Mouse (Mus musculus) brain, adult 10 weeks (tissue): ENCODE results near the gene Zfp316. TPM values are rescaled to one million over a fixed set of nuclear protein-coding genes. Genes with fewer than 3 reads are reported as not detected.

Source experiments
- polyA plus RNA-seq: library from polyadenylated mRNA; stranded (reverse); fragments of 350-450 nt; fragmentation: Illumina TruSeq; extraction: RNeasy Lipid Tissue Mini Kit (QIAGEN cat#74804); gene quantifications from one replicate; pipeline ENCODE4 v1.2.3, GENCODE M21; 2015; ENCODE audit warnings: low read depth, low replicate concordance

Zfp316 gene
- 7.1 TPM for polyA plus RNA-seq

DNA sequence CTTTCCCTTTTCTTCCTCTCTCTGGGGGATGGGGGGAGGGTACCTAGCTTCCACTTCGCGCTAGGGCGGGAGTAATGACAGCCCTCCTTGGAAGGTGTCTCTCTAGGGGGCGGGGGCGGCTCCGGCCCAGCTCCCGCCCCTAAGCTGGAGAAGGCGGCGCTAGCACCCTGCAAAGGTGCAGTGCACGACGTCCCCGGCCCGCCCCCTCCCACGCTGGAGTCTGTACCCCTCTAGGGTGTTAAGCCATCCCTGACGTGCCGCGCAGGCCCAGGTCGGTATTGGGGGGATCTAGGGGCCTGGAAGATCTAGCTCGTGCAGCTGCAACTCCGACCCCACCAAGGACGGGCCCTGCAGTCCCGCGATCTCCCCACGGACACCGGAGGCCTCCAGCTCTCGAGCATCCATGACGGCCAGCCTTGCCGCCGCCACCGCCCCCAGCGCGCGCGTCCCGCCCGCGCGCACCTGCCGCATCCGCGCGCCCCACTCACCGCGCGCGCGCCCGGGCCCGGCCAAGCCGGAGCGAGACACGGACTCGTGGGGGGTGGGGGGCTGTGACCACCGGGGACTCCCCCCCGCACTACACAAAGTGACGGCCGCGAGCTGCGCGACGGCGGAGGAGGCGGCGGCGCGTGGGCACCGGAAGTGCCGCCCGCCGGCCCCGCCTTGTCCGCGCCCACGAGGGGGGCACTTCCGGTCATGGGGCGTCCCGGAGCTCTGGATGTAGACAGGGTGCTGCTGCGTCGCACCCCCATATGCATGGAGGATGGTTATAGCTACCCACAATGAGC is at the start of gene Zfp316:
Gene Zfp316 (minus strand): TSS at position 660 of the 788 bp plus-strand sequence.

DNA sequence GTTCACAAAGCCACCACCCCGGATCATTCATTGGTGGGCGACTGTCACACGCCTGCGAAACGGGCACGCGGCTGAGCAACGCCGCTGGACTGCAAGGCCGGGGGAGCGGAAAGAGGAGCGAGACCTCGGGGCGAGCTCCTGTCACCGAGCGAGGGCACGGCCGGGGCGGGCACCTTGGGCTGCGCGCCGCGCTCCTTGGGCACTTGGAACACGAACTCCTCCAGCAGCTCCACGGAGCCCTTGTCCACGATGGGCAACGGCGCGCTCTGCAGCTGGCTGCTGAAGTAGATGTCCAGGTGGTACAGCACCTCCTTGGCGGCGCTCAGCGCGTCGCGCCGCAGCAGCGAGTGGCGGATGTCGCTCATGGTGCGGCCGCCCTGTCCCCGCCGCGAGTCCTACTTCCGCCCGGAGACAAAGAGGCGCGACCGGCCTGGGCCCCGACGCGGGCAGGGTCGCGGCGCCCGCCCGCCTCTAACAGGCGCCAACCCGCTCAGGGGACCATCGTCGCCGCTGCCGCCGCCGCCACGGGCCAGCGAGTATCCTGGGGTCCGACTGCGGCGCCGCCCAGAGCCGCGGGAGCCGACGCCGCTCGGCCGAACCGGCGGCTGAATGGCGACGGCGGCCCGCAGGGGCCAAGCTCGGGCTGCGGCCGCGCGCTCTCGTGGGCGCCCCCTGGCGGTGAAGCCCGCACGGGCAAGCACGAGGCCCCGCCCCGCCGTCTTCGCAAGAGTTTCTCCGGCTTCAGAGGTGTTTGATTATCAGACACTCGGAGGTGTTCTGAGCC is 45.1 kb upstream of the Zfp316 start, which contains the start of gene E130309D02Rik:
Gene E130309D02Rik (minus strand): TSS at position 631 of the 784 bp plus-strand sequence.

DNA sequence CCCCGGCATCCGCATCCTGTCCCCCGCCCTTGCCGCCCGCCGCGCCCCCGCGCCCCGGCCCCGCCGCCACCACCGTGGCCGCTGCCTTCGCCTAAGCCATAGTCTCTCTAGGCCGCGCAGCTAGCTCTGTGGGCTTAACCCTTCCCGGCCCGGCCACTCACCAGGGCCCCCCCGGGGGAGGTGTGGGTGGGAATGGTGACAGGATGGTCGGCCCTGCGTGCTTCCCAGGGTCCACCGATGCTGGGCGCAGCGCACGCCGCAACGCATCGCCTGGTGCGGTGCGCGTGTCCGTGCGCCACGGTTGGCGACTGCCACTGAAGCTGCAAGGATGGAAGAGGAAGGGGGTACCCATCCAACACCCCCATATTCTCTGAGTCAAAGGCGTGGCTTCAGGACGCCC is 23.6 kb upstream of the Zfp316 start, which contains the start of gene Zfp853:
Gene Zfp853 (minus strand): TSS at position 220 of the 400 bp plus-strand sequence.

DNA sequence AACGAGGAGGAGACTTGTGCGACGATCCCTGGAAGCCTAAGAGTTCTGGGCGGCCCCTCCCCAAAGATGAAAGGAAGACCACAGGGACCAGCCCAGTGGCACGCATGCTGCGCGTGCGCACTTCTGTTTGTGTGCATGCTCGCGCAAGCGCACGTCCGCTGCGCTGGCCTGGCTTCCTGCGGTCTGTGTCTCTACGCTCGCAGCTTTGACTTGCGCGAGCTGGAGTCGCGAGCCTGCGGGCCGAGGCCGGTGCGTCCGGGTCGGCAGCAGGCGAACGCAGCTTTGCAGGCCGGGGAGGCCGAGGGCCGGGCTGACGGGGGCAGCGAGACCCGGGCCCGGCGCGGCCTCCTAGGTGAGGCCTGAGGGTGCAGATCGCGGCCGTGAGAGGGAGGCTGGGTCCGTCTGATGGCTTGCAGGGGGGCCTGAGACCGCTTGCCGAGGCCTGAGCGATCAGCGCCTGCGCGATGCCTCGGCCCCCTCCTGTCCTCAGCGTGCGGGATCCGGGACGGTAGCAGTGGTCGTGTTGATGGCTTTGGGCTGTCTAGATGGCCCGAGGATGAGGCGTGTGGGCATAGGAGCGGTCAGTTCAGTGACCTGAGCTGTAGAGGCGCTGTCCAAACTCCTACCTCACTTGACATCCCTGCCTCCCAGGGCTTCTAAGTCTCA is 34.7 kb downstream of the Zfp316 start, which contains the start of gene Zfp12:
Gene Zfp12 (plus strand): TSS at position 136 of the 666 bp plus-strand sequence.

DNA sequence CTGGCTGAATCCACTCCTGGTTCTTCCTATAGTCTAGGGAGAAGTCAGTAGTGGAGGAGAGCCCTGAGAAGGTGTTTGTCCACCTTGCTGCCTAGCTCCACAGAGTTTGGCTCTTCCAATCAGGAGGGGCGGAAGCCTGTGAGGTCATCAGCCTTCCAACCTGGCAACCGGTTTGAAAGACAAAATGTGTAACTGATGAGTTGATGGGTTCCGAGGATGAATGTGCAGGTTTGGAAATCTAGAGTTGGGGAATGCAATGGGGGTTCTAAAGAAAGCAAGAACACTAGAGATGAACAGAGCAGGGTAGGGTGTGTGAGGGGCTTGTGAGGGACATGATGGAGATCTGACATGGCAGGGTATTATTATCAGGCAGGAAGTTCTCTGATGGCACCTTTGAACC is 43.0 kb downstream of the Zfp316 start, which contains the start of gene Spdye4a:
Gene Spdye4a (minus strand): TSS at position 101 of the 400 bp plus-strand sequence.

Other genes starting within 250 kb of the Zfp316 start
- gene Rnf216, start 157.0 kb downstream of the Zfp316 start, polyA plus RNA-seq, result 24.0 TPM
- gene Olfr718-ps1, start 122.4 kb downstream of the Zfp316 start, polyA plus RNA-seq, result not detected
- gene Rbak, start 89.2 kb downstream of the Zfp316 start, polyA plus RNA-seq, result 11.7 TPM
- gene Spdye4b, start 89.0 kb downstream of the Zfp316 start, polyA plus RNA-seq, result not detected
- not detected for gene Spdye4a, start 43.1 kb downstream of the Zfp316 start, polyA plus RNA-seq
- gene Zfp12, start 34.9 kb downstream of the Zfp316 start, polyA plus RNA-seq, result 17.6 TPM
- 2.7 TPM for gene Zfp853, start 23.6 kb upstream of the Zfp316 start, polyA plus RNA-seq
- 20.7 TPM for gene E130309D02Rik, start 45.3 kb upstream of the Zfp316 start, polyA plus RNA-seq
- 40.8 TPM for gene Zdhhc4, start 59.2 kb upstream of the Zfp316 start, polyA plus RNA-seq
- gene Grid2ip, start 87.3 kb upstream of the Zfp316 start, polyA plus RNA-seq, result 3.3 TPM
- 27.3 TPM for gene Kdelr2, start 133.8 kb upstream of the Zfp316 start, polyA plus RNA-seq
- 16.6 TPM for gene Daglb, start 194.6 kb upstream of the Zfp316 start, polyA plus RNA-seq